Mouse (Mus musculus) gastrocnemius, adult 2 months (tissue): ENCODE results near the gene Usp40. TPM values are rescaled to one million over a fixed set of nuclear protein-coding genes. Genes with fewer than 3 reads are reported as not detected.
"Not testable (repeated sequence)": the region's sequence is repeated elsewhere in the genome, so short reads cannot be mapped to it uniquely, and the experiment has no call there.

ENCODE experiments used
- DNase-seq: peaks from one replicate; pipeline ENCODE4 v3.0.0; 2022
- H3K27ac ChIP-seq: fragments of 200-600 bp; 2 replicates; pipeline ENCODE4 v1.8.1; 2022; ENCODE audit warnings: mild to moderate bottlenecking
- H3K4me3 ChIP-seq: fragments of 200-600 bp; 2 replicates; pipeline ENCODE4 v1.8.1; 2022; ENCODE audit warnings: mild to moderate bottlenecking, moderate library complexity
- CTCF ChIP-seq: fragments of 200-600 bp; IDR thresholded peaks from 2 replicates; pipeline ENCODE4 v1.8.1; 2022; ENCODE audit warnings: antibody characterized with exemption, mild to moderate bottlenecking, moderate library complexity
- intact Hi-C: fragments of 180-260 bp; cut with DNase I; formaldehyde crosslinking; loops from one replicate; pipeline ENCODE4 v1.15.1; 2025
- long read RNA-seq, 2 experiments: library from polyadenylated mRNA; stranded (forward); transcript quantifications; one replicate each; pipeline ENCODE4 v2.0.0; 2021
- total RNA-seq, 2 experiments: library from RNA; stranded (reverse); gene quantifications; 2 replicates each; pipeline ENCODE4 v1.2.3; 2021

The Usp40 gene
- 10 to 100 TPM; 10.1 to 10.5 TPM for total RNA-seq
- long read RNA-seq, experiment 1, partial matches to known transcripts, result 2 of 6 reads
- long read RNA-seq, experiment 1, other reads (novel, unspliced or antisense), result 2 of 6 reads
- long read RNA-seq, experiment 2, transcript Usp40-204 (32 exons, 3,977 nt), result major isoform, 5 of 7 reads
- long read RNA-seq, experiment 2, partial matches to known transcripts, result 0 of 7 reads
- long read RNA-seq, experiment 2, other reads (novel, unspliced or antisense), result 2 of 7 reads

GRCm38 (mm10) chr1:88008211-88008697 lies at the start of gene Usp40:
Usp40 (minus strand) TSS chr1:88008551.
- Histone ChIP-seq H3K27ac (peak within 1 kb of the TSS; percentile 99), H3K4me3 (peak within 1 kb of the TSS; percentile 93)
- peak; percentile 90 for DNase-seq
- no peak for TF ChIP-seq CTCF
- intact Hi-C loops, result no loop called here

DNA sequence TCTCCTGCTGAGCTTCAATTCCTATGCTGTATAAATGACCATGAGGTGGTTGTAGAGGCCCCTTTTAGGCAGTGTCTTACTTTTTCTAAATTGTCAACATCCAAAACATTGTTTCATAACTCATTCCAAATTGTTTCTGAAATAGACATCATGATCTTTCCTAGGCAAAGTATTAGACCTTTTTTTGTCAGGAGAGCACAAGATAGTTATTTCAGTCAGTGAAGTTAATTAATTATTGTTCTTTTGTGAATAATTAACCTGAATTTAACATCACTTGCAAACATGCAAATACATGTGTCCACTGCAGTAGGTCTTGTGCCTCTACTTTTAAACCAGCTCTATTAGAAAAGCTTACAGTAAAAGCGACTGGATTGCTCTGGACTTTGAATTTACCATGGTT lies 46.7 kb upstream of the Usp40 start, which contains the start of gene Ugt1a10:
Ugt1a10 (plus strand) TSS at position 301 of the 400 bp plus-strand sequence.
- Histone ChIP-seq H3K27ac (no peak within 1 kb of the TSS), H3K4me3 (no peak within 1 kb of the TSS)
- intact Hi-C loops, result no loop called here
- TF ChIP-seq CTCF, result no peak
- no peak for DNase-seq

DNA sequence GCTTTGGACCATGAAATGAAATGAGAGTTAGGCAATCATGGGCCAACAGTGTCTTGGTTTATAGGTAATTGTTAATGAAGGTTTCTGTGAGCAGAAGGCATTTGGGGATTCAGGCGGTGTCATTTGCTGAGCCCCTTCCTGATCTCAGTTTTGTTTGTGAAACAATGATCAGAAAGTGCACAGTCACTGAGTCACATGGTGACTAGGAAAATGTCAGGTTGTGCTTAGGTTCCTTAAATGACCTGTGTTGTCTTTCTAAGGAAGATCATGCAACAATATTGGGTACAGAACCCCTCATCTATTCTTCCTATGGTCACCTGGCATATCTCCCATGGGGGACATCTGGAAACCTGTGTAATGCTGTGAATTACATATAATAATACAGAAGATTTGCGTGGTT lies 39.1 kb upstream of the Usp40 start:
- H3K27ac ChIP-seq, H3K4me3 ChIP-seq, DNase-seq, intact Hi-C loops: not testable (repeated sequence)

- DNase-seq, H3K27ac ChIP-seq, H3K4me3 ChIP-seq, intact Hi-C loops: not testable (repeated sequence)
These were observed 36.6 kb upstream of the Usp40 start for GRCm38 (mm10) chr1:88044832-88045437.

DNA sequence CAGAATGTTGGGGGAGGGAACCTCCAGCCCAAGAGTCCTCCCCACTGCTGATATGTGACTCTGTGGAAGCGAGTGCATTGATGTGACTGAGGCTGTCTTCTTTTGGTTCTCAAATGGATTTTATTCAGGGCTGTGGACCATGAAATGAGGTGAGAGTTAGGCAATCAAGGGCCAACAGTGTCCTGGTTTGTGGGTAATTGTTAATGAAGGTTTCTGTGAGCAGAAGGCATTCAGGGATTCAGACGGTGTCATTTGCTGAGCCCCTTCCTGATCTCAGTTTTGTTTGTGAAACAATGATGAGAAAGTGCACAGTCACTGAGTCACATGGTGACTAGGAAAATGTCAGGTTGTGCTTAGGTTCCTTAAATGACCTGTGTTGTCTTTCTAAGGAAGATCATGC lies 34.7 kb upstream of the Usp40 start:
- H3K4me3 ChIP-seq, DNase-seq, intact Hi-C loops, H3K27ac ChIP-seq: not testable (repeated sequence)

DNA sequence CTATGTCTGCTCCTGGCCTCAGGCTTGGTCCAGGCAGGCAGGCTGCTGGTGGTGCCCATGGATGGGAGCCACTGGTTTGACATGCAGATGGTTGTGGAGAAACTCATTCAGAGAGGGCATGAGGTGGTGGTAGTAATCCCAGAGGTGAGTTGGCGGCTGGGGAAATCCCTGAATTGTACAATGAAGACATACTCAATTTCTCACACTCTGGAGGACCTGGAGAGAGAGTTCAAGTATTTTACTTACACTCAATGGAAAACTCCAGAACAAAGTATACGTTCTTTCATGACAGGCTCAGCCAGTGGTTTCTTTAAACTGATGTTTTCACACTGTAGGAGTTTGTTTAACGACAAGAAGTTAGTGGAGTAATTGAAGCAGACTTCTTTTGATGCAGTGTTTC lies 16.9 kb upstream of the Usp40 start:
- DNase-seq, H3K4me3 ChIP-seq, intact Hi-C loops, H3K27ac ChIP-seq: not testable (repeated sequence)

DNA sequence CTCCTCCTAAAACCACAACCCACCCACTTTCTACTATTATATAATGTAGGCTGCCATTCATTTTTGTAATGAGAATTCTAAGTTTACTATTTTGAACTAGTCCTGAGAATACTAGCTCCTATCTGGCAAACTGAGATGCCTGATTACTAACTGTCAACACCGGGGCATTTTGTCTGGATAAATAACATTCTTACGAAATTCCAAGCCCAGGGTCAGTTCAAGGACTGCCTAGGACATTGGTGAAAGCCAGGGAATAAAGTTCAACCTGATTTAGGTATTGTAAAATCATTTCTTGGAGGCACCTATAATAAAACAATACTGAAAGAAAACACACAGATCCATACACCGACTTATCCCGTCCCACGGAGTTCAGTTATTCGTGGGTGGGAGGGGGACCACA lies 7.0 kb upstream of the Usp40 start:
- no peak for TF ChIP-seq CTCF
- no peak for DNase-seq
- Histone ChIP-seq H3K27ac (no peak overlapping the region), H3K4me3 (no peak overlapping the region)
- intact Hi-C loops, result no loop called here

DNA sequence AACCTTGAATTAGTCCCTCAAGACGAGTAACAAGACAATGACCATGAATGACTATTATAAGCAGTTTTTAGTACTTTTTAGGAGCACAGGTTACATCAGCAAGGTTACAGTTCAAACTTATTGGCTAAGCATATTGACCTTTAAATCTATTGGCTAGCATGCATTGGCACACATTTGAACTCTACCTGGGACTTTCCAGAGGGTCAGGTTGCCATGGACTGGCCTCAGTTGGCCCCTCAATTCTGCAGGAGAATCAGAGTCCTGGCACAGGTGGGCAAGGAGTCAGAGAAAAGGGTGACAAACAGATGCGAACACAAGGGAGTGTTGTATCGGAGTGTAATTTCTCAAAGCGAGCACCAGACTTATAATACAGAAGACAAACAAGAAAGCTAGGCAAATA lies 6.3 kb upstream of the Usp40 start:
- Histone ChIP-seq H3K4me3 (no peak overlapping the region), H3K27ac (no peak overlapping the region)
- TF ChIP-seq CTCF, result no peak
- intact Hi-C loops, result no loop called here
- DNase-seq, result no peak

- intact Hi-C loops, result no loop called here
- TF ChIP-seq CTCF, result no peak
- H3K27ac ChIP-seq, result no peak overlapping the region
- no peak for DNase-seq
- no peak overlapping the region for H3K4me3 ChIP-seq
These were observed 5.8 kb upstream of the Usp40 start for GRCm38 (mm10) chr1:88014194-88014593.

DNA sequence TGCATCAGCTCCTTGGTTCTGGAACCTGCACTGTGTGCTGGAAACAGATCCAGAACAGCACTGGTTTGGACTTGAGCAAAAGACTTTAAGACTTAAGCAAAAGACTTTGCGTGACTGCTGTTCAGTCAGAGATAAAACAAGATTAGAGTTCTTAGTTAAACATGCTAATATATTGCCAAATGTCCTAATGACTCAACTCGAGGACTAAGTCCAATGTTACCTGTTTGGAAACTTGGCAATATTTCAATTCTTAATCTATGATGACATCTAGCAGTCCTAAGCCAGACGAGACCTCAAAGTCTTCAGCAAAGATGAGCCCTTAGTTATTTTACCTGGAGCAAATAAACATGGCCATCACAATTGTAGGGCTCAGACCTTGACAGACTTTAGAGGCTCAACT lies 5.4 kb upstream of the Usp40 start:
- intact Hi-C loops, result no loop called here
- H3K27ac ChIP-seq, result no peak overlapping the region
- no peak for DNase-seq
- H3K4me3 ChIP-seq, result no peak overlapping the region
- no peak for TF ChIP-seq CTCF

DNA sequence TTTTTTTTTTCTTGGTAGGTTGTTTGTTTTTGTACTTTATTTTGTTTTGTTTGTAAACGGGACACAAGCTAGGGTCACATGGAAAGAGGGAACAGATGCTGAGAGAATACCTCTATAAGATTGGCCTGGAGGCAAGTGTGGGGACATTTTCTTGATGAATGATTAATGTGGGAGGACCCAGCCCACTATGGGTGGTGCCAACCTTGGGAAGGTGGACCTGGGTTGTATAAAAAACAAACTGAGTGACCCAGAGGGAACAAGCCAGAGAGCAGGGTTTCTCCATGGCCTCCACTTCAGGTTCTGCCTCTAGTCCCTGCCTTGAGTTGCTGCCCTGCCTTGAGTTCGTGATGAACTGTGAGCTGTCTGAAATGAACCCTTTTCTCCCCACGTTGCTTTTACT lies 1.2 kb upstream of the Usp40 start:
- no peak overlapping the region for H3K27ac ChIP-seq
- intact Hi-C loops, result no loop called here

DNA sequence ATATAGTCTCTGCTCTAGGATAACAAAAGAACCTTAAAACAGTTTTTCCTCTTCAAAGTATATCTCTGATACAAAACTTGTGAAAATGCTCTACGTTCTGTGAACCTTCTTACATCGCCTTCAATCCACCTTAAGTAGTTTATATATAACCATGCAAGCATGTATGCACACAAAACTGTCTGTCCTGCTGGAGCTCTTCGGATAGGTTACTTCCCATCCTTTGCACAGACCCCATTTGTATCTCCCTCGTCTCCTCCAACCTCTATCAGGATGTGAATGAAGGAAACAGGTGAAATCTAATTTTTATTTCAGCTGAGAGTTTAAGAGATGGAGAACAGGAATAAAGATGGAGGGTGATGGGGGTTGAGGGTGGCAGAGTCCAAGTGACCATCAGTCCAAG lies 384 bp upstream of the Usp40 start:
- no peak for TF ChIP-seq CTCF
- intact Hi-C loops, result no loop called here
- DNase-seq, result no peak
- peak overlapping the region; percentile 93 for H3K4me3 ChIP-seq
- peak overlapping the region; percentile 99 for H3K27ac ChIP-seq

More for the DNA sequence above, 1.2 kb upstream of the Usp40 start:
- H3K4me3 ChIP-seq, result no peak overlapping the region
- TF ChIP-seq CTCF, result no peak
- DNase-seq, result no peak

DNA sequence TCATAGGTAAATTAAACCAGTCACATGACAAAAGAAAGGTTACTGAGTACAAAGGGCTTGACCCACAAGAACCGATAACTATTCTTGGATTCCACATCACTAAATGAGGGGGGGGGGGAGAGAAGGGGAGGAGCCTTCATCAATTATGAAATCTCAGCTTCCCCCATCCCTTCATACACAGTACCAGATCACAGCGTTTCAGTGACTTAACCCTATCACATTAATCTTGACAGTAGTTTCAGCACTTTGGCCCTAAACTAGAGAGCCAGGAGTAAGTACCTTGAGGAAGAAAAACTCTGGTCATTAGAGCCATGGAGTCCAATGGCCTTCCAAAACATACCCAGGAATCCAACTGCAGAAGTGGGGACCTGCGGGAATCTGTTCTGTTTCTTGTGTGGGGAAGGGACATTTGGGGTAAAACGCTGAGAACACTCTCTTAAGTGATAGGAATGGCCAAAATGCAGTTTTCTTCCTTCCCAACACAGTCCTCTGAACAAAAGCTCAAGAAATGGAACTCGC lies 600 bp downstream of the Usp40 start:
- no peak for TF ChIP-seq CTCF
- intact Hi-C loops, result no loop called here
- peak overlapping the region; percentile 93 for H3K4me3 ChIP-seq
- peak overlapping the region; percentile 99 for H3K27ac ChIP-seq
- DNase-seq, result no peak

GRCm38 (mm10) chr1:87992716-87993115 lies 15.6 kb downstream of the Usp40 start:
- Histone ChIP-seq H3K27ac (no peak overlapping the region), H3K4me3 (no peak overlapping the region)
- intact Hi-C loops, result no loop called here
- no peak for DNase-seq
- TF ChIP-seq CTCF, result no peak
